Mouse (Mus musculus) ES-E14 (cell line): Measurements from ENCODE around the gene Car11. TPM values are rescaled to one million over a fixed set of nuclear protein-coding genes. Genes with fewer than 3 reads are reported as not detected.

Source experiments
- DNase-seq: peaks from one replicate; pipeline ENCODE4 v3.0.0-alpha.2; 2013; ENCODE audit warnings: low read depth, low spot score
- H3K27ac ChIP-seq: 2 replicates; pipeline ENCODE4 v1.5.1; 2012; ENCODE audit warnings: low read depth, mild to moderate bottlenecking, low read length, moderate library complexity, mixed read lengths; ENCODE audit not compliant: poor library complexity, insufficient read depth, severe bottlenecking
- H3K36me3 ChIP-seq: 2 replicates; pipeline ENCODE4 v1.6.1; 2012; ENCODE audit warnings: mild to moderate bottlenecking, low read length, moderate library complexity, mixed read lengths; ENCODE audit not compliant: control insufficient read depth, poor library complexity, insufficient read depth, severe bottlenecking
- H3K4me1 ChIP-seq, 2 experiments: fragments of 150-350 bp in 1 of 2; sonication (generic) in 1 of 2; 2 replicates each; pipeline ENCODE4 v1.6.1; 2012; ENCODE audit warnings: low read length in 2 of 2, mild to moderate bottlenecking in 1 of 2, mixed read lengths in 1 of 2; ENCODE audit not compliant: control insufficient read depth in 2 of 2, insufficient read depth in 2 of 2, poor library complexity in 1 of 2
- H3K4me3 ChIP-seq, 2 experiments: fragments of 150-350 bp in 1 of 2; sonication (generic) in 1 of 2; 2 replicates each; pipeline ENCODE4 v1.5.1; 2012; ENCODE audit warnings: low read length in 2 of 2, low read depth in 1 of 2, mild to moderate bottlenecking in 1 of 2, mixed read lengths in 1 of 2; ENCODE audit not compliant: insufficient read depth in 1 of 2, poor library complexity in 1 of 2, severe bottlenecking in 1 of 2
- H3K9ac ChIP-seq: 2 replicates; pipeline ENCODE4 v1.6.1; 2012; ENCODE audit warnings: low read depth, mild to moderate bottlenecking, low read length, mixed read lengths; ENCODE audit not compliant: poor library complexity, insufficient read depth, severe bottlenecking
- H3K9me3 ChIP-seq: fragments of 150-350 bp; sonication (generic); 2 replicates; pipeline ENCODE4 v1.6.1; 2012; ENCODE audit warnings: low read depth, mild to moderate bottlenecking, low read length; ENCODE audit not compliant: control insufficient read depth, insufficient read depth
- CHD2 ChIP-seq: IDR thresholded peaks from 2 replicates; pipeline ENCODE4 v1.6.1; 2014; ENCODE audit warnings: mild to moderate bottlenecking, low read depth, low read length, inconsistent platforms
- HCFC1 ChIP-seq: IDR thresholded peaks from 2 replicates; pipeline ENCODE4 v1.6.1; 2012; ENCODE audit warnings: low read length, inconsistent platforms, borderline replicate concordance; ENCODE audit not compliant: insufficient read depth
- MAFK ChIP-seq: IDR thresholded peaks from 2 replicates; pipeline ENCODE4 v1.6.1; 2014; ENCODE audit warnings: mild to moderate bottlenecking, low read depth, low read length, inconsistent platforms; ENCODE audit not compliant: insufficient read depth
- ZC3H11A ChIP-seq: IDR thresholded peaks from 2 replicates; pipeline ENCODE4 v1.6.1; 2012; ENCODE audit warnings: low read depth, mild to moderate bottlenecking, inconsistent platforms, low read length, borderline replicate concordance
- ZNF384 ChIP-seq: IDR thresholded peaks from 2 replicates; pipeline ENCODE4 v1.6.1; 2012; ENCODE audit warnings: low read depth, low read length, inconsistent platforms
- in situ Hi-C, 2 experiments: fragments of 600-800 bp; cut with MboI; formaldehyde crosslinking; loops; one replicate each; pipeline ENCODE4 v1.15.1; 2025; ENCODE audit warnings: low sequenced_read_pairs in 2 of 2, inconsistent platforms in 1 of 2; ENCODE audit not compliant: unreplicated experiment in 2 of 2
- total RNA-seq: library from RNA; depleted of rRNA; stranded (reverse); fragments of 300-350 nt; gene quantifications from 2 replicates; pipeline ENCODE4 v1.2.3, GENCODE M21; 2012

The Car11 gene
- total RNA-seq, 1 experiment = 4.4 TPM

- Histone ChIP-seq H3K9ac (peak overlapping the region; percentile 96), H3K27ac (peak overlapping the region; percentile 55; the same call in 1 of the 2 replicates), H3K4me1 (peaks cover 0 to 16% of the 10 kb centered on the region in 2 experiments; a peak in 2 of 4 replicates), H3K36me3 (peaks cover 49% of the 10 kb centered on the region), H3K4me3 (peak overlapping the region; percentile 87 to 88), H3K9me3 (no peaks in the 10 kb centered on the region)
- TF ChIP-seq ZNF384 = no peak
- no peak for TF ChIP-seq CHD2
- no peak for TF ChIP-seq HCFC1
- TF ChIP-seq ZC3H11A = no peak
- TF ChIP-seq MAFK = no peak
- in situ Hi-C loops = no loop called here
- DNase-seq = no peak
Measured at GRCm38 (mm10) chr7:45716952-45717917, 17.6 kb downstream of the Car11 start.

GRCm38 (mm10) chr7:45717918-45718297 lies 18.3 kb downstream of the Car11 start, which contains the start of gene Sphk2:
Gene Sphk2, minus strand, starts transcription at chr7:45718002.
- TF ChIP-seq CHD2 (no peak), HCFC1 (peak; percentile 92), ZC3H11A (0 out of 2 replicates have a peak, but pooled peaks have one; percentile 16), ZNF384 (no peak), MAFK (no peak)
- Histone ChIP-seq H3K36me3 (peaks cover 52% of the 10 kb centered on the region), H3K9ac (peak within 1 kb of the TSS; percentile 98), H3K4me3 (peak within 1 kb of the TSS; percentile 88 to 93), H3K27ac (peak within 1 kb of the TSS; percentile 81), H3K4me1 (peaks cover 0 to 15% of the 10 kb centered on the region in 2 experiments; a peak in 2 of 4 replicates), H3K9me3 (no peaks in the 10 kb centered on the region)
- peak; percentile 98 for DNase-seq
- in situ Hi-C loops = no loop called here

- H3K9me3 ChIP-seq = no peaks in the 10 kb centered on the region
- H3K9ac ChIP-seq = peak overlapping the region; percentile 98
- no peak for DNase-seq
- H3K4me1 ChIP-seq = peaks cover 0 to 13% of the 10 kb centered on the region in 2 experiments; a peak in 1 of 4 replicates
- TF ChIP-seq ZC3H11A (no peak), MAFK (no peak), CHD2 (no peak), ZNF384 (no peak), HCFC1 (no peak)
- peak overlapping the region; percentile 88 to 93 for H3K4me3 ChIP-seq
- in situ Hi-C loops = no loop called here
- H3K36me3 ChIP-seq = peaks cover 52% of the 10 kb centered on the region
- H3K27ac ChIP-seq = peak overlapping the region; percentile 81
Measured at GRCm38 (mm10) chr7:45718331-45718730, 18.7 kb downstream of the Car11 start.

DNA sequence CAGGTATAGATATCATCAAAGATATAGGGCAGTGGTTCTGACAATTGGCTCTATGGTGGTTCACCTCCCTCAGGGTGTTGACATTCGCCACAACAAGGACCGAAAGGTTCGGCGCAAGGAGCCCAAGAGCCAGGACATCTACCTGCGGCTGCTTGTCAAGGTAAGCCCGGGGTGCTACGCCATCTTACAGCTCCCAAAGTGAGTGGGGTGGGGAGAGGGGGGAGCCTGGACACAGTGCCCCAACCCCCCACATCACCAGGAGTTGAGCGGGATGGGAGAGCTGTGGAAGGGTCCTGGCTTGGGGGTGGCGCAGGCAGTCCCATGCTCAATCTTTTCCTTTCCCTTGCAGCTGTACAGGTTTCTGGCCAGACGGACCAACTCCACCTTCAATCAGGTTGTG lies 19.5 kb downstream of the Car11 start:
- Histone ChIP-seq H3K36me3 (peaks cover 55% of the 10 kb centered on the region), H3K4me1 (peaks cover 0 to 11% of the 10 kb centered on the region in 2 experiments; a peak in 1 of 4 replicates), H3K9me3 (no peaks in the 10 kb centered on the region), H3K27ac (no peak overlapping the region), H3K9ac (peak overlapping the region; percentile 98), H3K4me3 (peak overlapping the region; percentile 88 to 93)
- in situ Hi-C loops = no loop called here
- no peak for TF ChIP-seq ZC3H11A
- TF ChIP-seq ZNF384 = no peak
- no peak for TF ChIP-seq CHD2
- TF ChIP-seq HCFC1 = no peak
- no peak for TF ChIP-seq MAFK
- no peak for DNase-seq
